Mouse (Mus musculus): ENCODE measurements around the gene Fmnl3. TPM values are rescaled to one million over a fixed set of nuclear protein-coding genes. Genes with fewer than 3 reads are reported as not detected.

The Fmnl3 gene
- total and polyA plus RNA-seq, 2 experiments from 2014 or later, result 8.2 to 15.2 TPM

DNA sequence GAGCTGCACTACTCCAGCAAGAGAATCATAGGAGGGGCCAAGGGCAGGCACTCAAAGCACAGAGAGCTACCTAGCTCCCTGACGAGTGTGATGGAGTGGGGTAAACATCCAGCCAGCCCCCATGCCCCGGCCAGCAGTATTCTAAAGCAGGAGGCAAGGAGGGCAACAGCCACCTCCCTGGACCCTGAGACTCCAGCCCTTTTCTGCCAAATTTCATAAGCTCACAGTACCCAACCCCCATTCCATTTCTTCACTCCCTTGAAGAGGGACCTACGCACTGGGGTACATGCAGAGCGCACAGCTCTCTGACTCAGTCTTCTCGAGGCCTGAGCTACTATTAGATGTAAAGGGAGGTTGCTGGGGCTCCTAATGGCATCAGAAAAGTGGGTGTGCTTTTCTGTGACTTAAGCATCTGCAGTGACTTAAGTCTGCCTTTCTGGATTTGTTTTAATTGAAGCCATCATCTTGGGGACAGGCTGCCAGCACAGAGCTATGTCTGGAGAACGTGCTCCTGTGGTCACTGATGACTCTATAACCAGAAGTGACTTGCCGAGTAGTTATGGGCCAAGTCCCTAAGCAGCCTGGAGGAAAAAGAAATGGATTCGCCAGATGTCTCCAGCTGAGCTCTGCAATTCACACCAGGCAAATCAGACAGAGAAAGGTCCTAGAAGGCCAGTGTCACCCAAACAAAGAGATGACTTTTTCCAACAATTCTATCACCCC lies 26.0 kb downstream of the Fmnl3 start:
- H3K9ac ChIP-seq (replicated peaks; ENCODE audit: low read length), result no peak overlapping the region
- TF ChIP-seq CTCF (IDR thresholded peaks at IDR 0.05; ENCODE audit: low read depth), result no peak

GRCm38 (mm10) chr15:99343414-99344147 lies 26.7 kb downstream of the Fmnl3 start:
- no peak for TF ChIP-seq CTCF (IDR thresholded peaks at IDR 0.05; ENCODE audit: low read depth)
- no peak overlapping the region for H3K9ac ChIP-seq (replicated peaks; ENCODE audit: low read length)
- WGBS, result 20% methylated on average over 5 of the region's 5 CpGs
- DNase-seq (ENCODE audit: low spot score) (peak; percentile 76), ATAC-seq (peak; percentile 94)
- H3K9me3 ChIP-seq (ENCODE audit: low read length), result no peaks in the 10 kb centered on the region
- H3K27me3 ChIP-seq (ENCODE audit: insufficient read depth, low read length), result no peaks in the 10 kb centered on the region
- no peaks in the 10 kb centered on the region for H3K36me3 ChIP-seq (ENCODE audit: insufficient read depth, low read length)
- no peak overlapping the region for H3K4me3 ChIP-seq (ENCODE audit: low read length)
- H3K27ac ChIP-seq, result peak overlapping the region; percentile 57
- H3K4me1 ChIP-seq (ENCODE audit: insufficient read depth, low read length), result peaks cover 22% of the 10 kb centered on the region
- no peak overlapping the region for H3K4me2 ChIP-seq (ENCODE audit: low read depth, low read length)

More for the DNA sequence above, 26.0 kb downstream of the Fmnl3 start:
- WGBS, result 53% methylated on average over 8 of the region's 8 CpGs
- Histone ChIP-seq H3K4me1 (ENCODE audit: insufficient read depth, low read length) (peaks cover 22% of the 10 kb centered on the region), H3K4me2 (ENCODE audit: low read depth, low read length) (no peak overlapping the region), H3K4me3 (ENCODE audit: low read length) (no peak overlapping the region), H3K36me3 (ENCODE audit: insufficient read depth, low read length) (no peaks in the 10 kb centered on the region), H3K27ac (peak overlapping the region; percentile 57), H3K9me3 (ENCODE audit: low read length) (no peaks in the 10 kb centered on the region), H3K27me3 (ENCODE audit: insufficient read depth, low read length) (no peaks in the 10 kb centered on the region)
- no peak for DNase-seq (ENCODE audit: low spot score)
- ATAC-seq, result no peak

GRCm38 (mm10) chr15:99342194-99342981 lies 27.9 kb downstream of the Fmnl3 start:
- 59% methylated on average over 9 of the region's 9 CpGs for WGBS
- H3K27ac ChIP-seq, result peak overlapping the region; percentile 57; the same call in 1 of the 2 replicates
- DNase-seq (ENCODE audit: low spot score) (no peak), ATAC-seq (no peak)
- H3K27me3 ChIP-seq (ENCODE audit: insufficient read depth, low read length), result no peaks in the 10 kb centered on the region
- H3K4me3 ChIP-seq (ENCODE audit: low read length), result no peak overlapping the region
- TF ChIP-seq CTCF (IDR thresholded peaks at IDR 0.05; ENCODE audit: low read depth), result no peak
- no peaks in the 10 kb centered on the region for H3K9me3 ChIP-seq (ENCODE audit: low read length)
- H3K4me2 ChIP-seq (ENCODE audit: low read depth, low read length), result no peak overlapping the region
- H3K9ac ChIP-seq (replicated peaks; ENCODE audit: low read length), result no peak overlapping the region
- H3K4me1 ChIP-seq (ENCODE audit: insufficient read depth, low read length), result peaks cover 22% of the 10 kb centered on the region
- no peaks in the 10 kb centered on the region for H3K36me3 ChIP-seq (ENCODE audit: insufficient read depth, low read length)

DNA sequence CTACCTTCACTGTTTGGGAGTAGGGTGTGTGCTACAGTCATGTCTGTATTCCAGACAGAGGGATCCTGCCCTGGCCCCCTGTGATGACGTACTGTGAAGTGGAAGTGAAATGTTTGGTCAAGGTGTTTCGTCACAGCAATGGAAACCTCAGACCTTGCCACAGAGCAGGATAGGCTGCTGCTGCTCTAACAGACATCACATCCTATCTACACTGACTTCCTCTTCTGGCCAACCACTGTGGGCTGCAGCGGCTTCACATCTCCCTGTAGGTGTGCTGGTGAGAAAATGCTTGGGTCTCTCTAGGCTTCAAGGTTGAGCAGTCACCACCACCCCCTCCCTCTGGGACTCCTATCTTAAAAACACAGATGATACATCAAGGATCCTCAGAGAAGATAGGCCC lies 29.2 kb downstream of the Fmnl3 start:
- DNase-seq (ENCODE audit: low spot score) (no peak), ATAC-seq (no peak)
- Histone ChIP-seq H3K36me3 (ENCODE audit: insufficient read depth, low read length) (no peaks in the 10 kb centered on the region), H3K4me2 (ENCODE audit: low read depth, low read length) (no peak overlapping the region), H3K27me3 (ENCODE audit: insufficient read depth, low read length) (no peaks in the 10 kb centered on the region), H3K27ac (no peak overlapping the region), H3K9me3 (ENCODE audit: low read length) (no peaks in the 10 kb centered on the region), H3K4me3 (ENCODE audit: low read length) (no peak overlapping the region), H3K4me1 (ENCODE audit: insufficient read depth, low read length) (peaks cover 22% of the 10 kb centered on the region), H3K9ac (replicated peaks; ENCODE audit: low read length) (no peak overlapping the region)
- TF ChIP-seq CTCF (IDR thresholded peaks at IDR 0.05; ENCODE audit: low read depth), result no peak
- 97% methylated on average over 3 of the region's 3 CpGs for WGBS

GRCm38 (mm10) chr15:99339669-99340068 lies 30.6 kb downstream of the Fmnl3 start:
- Histone ChIP-seq H3K4me2 (ENCODE audit: low read depth, low read length) (no peak overlapping the region), H3K4me3 (ENCODE audit: low read length) (no peak overlapping the region), H3K4me1 (ENCODE audit: insufficient read depth, low read length) (peaks cover 18% of the 10 kb centered on the region), H3K9me3 (ENCODE audit: low read length) (no peaks in the 10 kb centered on the region), H3K27ac (no peak overlapping the region), H3K36me3 (ENCODE audit: insufficient read depth, low read length) (no peaks in the 10 kb centered on the region), H3K27me3 (ENCODE audit: insufficient read depth, low read length) (no peaks in the 10 kb centered on the region), H3K9ac (replicated peaks; ENCODE audit: low read length) (no peak overlapping the region)
- TF ChIP-seq CTCF (IDR thresholded peaks at IDR 0.05; ENCODE audit: low read depth), result no peak
- DNase-seq (ENCODE audit: low spot score) (no peak), ATAC-seq (no peak)
- WGBS, result 62% methylated on average over 6 of the region's 6 CpGs

GRCm38 (mm10) chr15:99338916-99339315 lies 31.4 kb downstream of the Fmnl3 start:
- Histone ChIP-seq H3K9me3 (ENCODE audit: low read length) (no peaks in the 10 kb centered on the region), H3K9ac (replicated peaks; ENCODE audit: low read length) (no peak overlapping the region), H3K4me1 (ENCODE audit: insufficient read depth, low read length) (peaks cover 18% of the 10 kb centered on the region), H3K4me3 (ENCODE audit: low read length) (no peak overlapping the region), H3K36me3 (ENCODE audit: insufficient read depth, low read length) (no peaks in the 10 kb centered on the region), H3K4me2 (ENCODE audit: low read depth, low read length) (no peak overlapping the region), H3K27me3 (ENCODE audit: insufficient read depth, low read length) (no peaks in the 10 kb centered on the region), H3K27ac (no peak overlapping the region)
- 93% methylated on average over 2 of the region's 2 CpGs for whole genome bisulfite sequencing
- ATAC-seq (no peak), DNase-seq (ENCODE audit: low spot score) (no peak)
- no peak for TF ChIP-seq CTCF (IDR thresholded peaks at IDR 0.05; ENCODE audit: low read depth)

Measured in hindbrain, postnatal 0 days (tissue).